Comparison of ENCODE assay signal across 8 mouse cellular contexts in genomic region chr2:164454846-164455245, GRCm38 (mm10). TPM values are rescaled to one million over a fixed set of nuclear protein-coding genes. Genes with fewer than 3 reads are reported as not detected.
A peak's percentile ranks its signal among the peaks of the same experiment; 100 is the strongest.
DNase-seq lines count a peak whose midpoint lies in the region; ATAC-seq and TF ChIP-seq lines count a peak whose summit lies in the region.

No protein-coding gene starts in this region.

- TF ChIP-seq CTCF in spleen, adult 2 months (IDR thresholded peaks at IDR 0.05; ENCODE audit: extremely low read depth, insufficient read depth, insufficient read length, insufficient replicate concordance) = no peak

- peaks cover 10% of the 10 kb centered on the region; the same call in 1 of the 2 replicates for H3K4me1 ChIP-seq in spleen, adult 2 months (ENCODE audit: control insufficient read depth, insufficient read depth, insufficient read length)

- no peaks in the 10 kb centered on the region for H3K27me3 ChIP-seq in spleen, adult 2 months (ENCODE audit: control insufficient read depth, insufficient read depth, low read length)

- 72% methylated on average over 10 of the region's 10 CpGs for WGBS in spleen, adult 2 months

- H3K4me3 ChIP-seq in spleen, adult 2 months (ENCODE audit: extremely low read depth, insufficient read depth, insufficient read length) = no peak overlapping the region

- TF ChIP-seq POLR2A in spleen, adult 2 months (IDR thresholded peaks at IDR 0.05; ENCODE audit: low read depth, low read length) = no peak

- no peaks in the 10 kb centered on the region for H3K36me3 ChIP-seq in spleen, adult 2 months (ENCODE audit: control insufficient read depth, insufficient read depth, low read length)

- DNase-seq in spleen, adult 2 months (ENCODE audit: low read depth in 1 of 2, low spot score in 2 of 2) = no peak
- DNase-seq in spleen, postnatal 14 days (ENCODE audit: low spot score in 2 of 2) = no peak
- DNase-seq in gonadal fat pad, adult 2 months (ENCODE audit: low read depth) = peak; percentile 88
- DNase-seq in kidney, postnatal 14 days = peak; percentile 93
- DNase-seq in lung, postnatal 14 days = peak; percentile 91
- peak; percentile 52 for DNase-seq in yolk sac, embryonic 10.5 days (ENCODE audit: low spot score)
- no peak for DNase-seq in urinary bladder, adult 2 months (ENCODE audit: low spot score)

- H3K27ac ChIP-seq in spleen, adult 2 months (ENCODE audit: insufficient read depth, low read length) = 0 out of 2 replicates have a peak overlapping the region, but pooled peaks have one; percentile 23

- ATAC-seq in CD4-positive, CD25-positive, alpha-beta regulatory T cell, adult 4 months = no peak

RNA-seq across cellular contexts. Expression of gene Sys1, which starts 1.9 kb away (rescaled TPM):
- 111 and 172 TPM in 2 replicates for polyA plus RNA-seq in spleen, adult 2 months (2012; rRNA removed)
- polyA plus RNA-seq in gonadal fat pad, adult 2 months (2012; rRNA removed) = 94.8 and 100 TPM in 2 replicates
- 38.9 and 45.9 TPM in 2 replicates for polyA plus RNA-seq in urinary bladder, adult 2 months (2012; rRNA removed)
- polyA plus RNA-seq in CD4-positive, CD25-positive, alpha-beta regulatory T cell, adult 4 months (2017; shearing (Covaris generic)) = 10 to 100 TPM in 1 of 2 experiments, 1 to 10 TPM in 1; 8.8 to 15.1 TPM

RNA-seq across cellular contexts. Expression of gene Gm20458, which starts 5.9 kb away (rescaled TPM):
- polyA plus RNA-seq in spleen, adult 2 months (2012; rRNA removed) = 16.4 and 17.2 TPM in 2 replicates
- polyA plus RNA-seq in gonadal fat pad, adult 2 months (2012; rRNA removed) = 21.8 and 25.0 TPM in 2 replicates
- 3.0 and 4.4 TPM in 2 replicates for polyA plus RNA-seq in urinary bladder, adult 2 months (2012; rRNA removed)
- not detected for polyA plus RNA-seq in CD4-positive, CD25-positive, alpha-beta regulatory T cell, adult 4 months (2017; shearing (Covaris generic))

RNA-seq across cellular contexts. Expression of gene Sdc4, which starts 11.2 kb away (rescaled TPM):
- polyA plus RNA-seq in spleen, adult 2 months (2012; rRNA removed) = 21.0 and 25.0 TPM in 2 replicates
- polyA plus RNA-seq in gonadal fat pad, adult 2 months (2012; rRNA removed) = 18.0 and 19.6 TPM in 2 replicates
- 150 and 162 TPM in 2 replicates for polyA plus RNA-seq in urinary bladder, adult 2 months (2012; rRNA removed)
- polyA plus RNA-seq in CD4-positive, CD25-positive, alpha-beta regulatory T cell, adult 4 months (2017; shearing (Covaris generic)) = 10 to 100 TPM; 69.7 to 93.7 TPM

RNA-seq across cellular contexts. Expression of gene Trp53tg5, which starts 18.7 kb away (rescaled TPM):
- not detected in 2 replicates for polyA plus RNA-seq in spleen, adult 2 months (2012; rRNA removed)
- not detected in 2 replicates for polyA plus RNA-seq in gonadal fat pad, adult 2 months (2012; rRNA removed)
- polyA plus RNA-seq in urinary bladder, adult 2 months (2012; rRNA removed) = not detected in 2 replicates
- not detected for polyA plus RNA-seq in CD4-positive, CD25-positive, alpha-beta regulatory T cell, adult 4 months (2017; shearing (Covaris generic))

RNA-seq across cellular contexts. Expression of gene Dbndd2, which starts 31.1 kb away (rescaled TPM):
- polyA plus RNA-seq in spleen, adult 2 months (2012; rRNA removed) = 15.6 and 20.3 TPM in 2 replicates
- polyA plus RNA-seq in gonadal fat pad, adult 2 months (2012; rRNA removed) = 24.8 and 29.5 TPM in 2 replicates
- 124 and 133 TPM in 2 replicates for polyA plus RNA-seq in urinary bladder, adult 2 months (2012; rRNA removed)
- 1 to 10 TPM; 3.7 to 4.5 TPM for polyA plus RNA-seq in CD4-positive, CD25-positive, alpha-beta regulatory T cell, adult 4 months (2017; shearing (Covaris generic))

Comparison
In these comparisons a context has a peak if more than half of its experiments do, and no peak if none do; other contexts are left out.
1. DNase-seq: peak in gonadal fat pad, adult 2 months (single experiment), kidney, postnatal 14 days (single experiment), lung, postnatal 14 days (single experiment) and yolk sac, embryonic 10.5 days (single experiment); none in spleen, adult 2 months (0 of 2), spleen, postnatal 14 days (0 of 2) and urinary bladder, adult 2 months (single experiment).